Mouse (Mus musculus): Measurements from ENCODE around the gene Limd1.

Limd1 gene

DNA sequence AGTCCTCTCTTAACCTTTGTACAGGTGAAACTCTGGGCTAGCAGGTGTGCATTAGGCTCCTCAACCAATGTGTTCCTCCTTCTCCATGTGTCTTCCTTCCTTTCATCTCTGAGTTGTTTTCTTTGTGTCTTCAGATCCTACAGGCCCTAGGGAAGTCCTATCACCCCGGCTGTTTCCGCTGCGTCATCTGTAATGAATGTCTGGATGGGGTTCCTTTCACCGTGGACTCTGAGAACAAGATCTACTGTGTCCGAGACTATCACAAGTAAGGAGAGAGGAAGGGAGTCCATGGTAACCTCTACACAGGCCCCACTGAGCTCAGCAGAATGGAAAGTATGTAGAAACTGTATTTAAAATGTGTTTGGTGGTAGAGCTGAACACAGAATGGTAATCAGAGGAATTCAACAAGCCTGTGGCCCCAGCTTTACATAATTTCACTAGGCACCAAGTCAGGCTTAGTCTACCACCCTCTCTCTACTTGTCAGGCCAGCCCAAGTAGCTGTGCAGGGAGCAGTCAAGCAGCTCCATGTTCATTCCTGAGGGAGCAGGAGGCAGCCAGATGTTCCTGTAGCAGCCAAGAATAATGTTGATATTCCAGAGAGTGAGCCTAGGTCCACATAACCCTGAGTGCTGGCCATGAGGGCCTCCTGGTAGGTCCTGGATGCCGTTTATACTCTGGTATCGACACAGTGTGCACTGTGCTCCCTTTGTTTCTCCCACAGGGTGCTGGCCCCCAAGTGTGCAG lies 38.3 kb downstream of the Limd1 start:
- DNase-seq = no peak

DNA sequence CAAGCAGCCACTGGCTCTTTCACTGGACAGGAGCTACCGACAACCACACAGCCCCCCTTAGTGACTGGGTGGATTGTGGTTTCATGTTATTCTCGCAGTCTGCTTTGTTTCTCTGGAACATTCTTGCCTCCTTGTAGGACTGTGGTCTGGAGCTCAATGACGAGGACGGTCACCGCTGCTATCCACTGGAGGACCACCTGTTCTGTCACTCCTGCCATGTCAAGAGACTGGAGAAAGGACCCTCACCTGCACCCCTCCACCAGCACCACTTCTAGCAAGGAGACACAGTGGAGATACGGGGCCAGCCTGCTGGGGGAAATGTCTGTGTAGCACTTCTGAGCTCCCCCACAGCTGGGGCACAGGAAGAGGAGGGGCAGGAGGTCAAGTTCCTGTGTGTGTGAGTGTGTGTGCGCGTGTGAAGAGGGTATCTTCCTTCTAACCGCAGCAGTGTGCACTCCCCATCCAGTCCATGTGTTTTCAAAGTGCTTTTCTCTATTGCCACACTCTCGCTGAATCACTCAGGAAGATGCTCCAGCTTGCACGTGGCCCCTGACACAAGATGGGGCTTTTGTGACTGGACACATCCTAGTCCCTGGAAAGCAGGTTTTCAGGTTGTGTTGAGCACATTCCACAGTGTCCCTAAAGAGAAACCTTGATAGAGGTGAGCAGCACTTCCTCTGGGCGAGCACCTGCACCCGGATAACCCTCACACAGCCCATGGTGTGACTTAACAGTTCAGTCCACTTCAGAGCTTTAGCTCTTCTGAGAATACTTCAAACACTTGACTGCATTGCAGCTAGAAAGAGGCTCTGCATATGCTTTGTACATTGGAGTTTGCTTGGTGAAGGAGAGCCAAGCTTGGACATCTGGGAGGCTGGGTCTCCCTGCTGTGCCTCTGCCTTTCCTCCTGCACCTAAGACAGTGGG lies 40.7 kb downstream of the Limd1 start:
- DNase-seq = no peak

DNA sequence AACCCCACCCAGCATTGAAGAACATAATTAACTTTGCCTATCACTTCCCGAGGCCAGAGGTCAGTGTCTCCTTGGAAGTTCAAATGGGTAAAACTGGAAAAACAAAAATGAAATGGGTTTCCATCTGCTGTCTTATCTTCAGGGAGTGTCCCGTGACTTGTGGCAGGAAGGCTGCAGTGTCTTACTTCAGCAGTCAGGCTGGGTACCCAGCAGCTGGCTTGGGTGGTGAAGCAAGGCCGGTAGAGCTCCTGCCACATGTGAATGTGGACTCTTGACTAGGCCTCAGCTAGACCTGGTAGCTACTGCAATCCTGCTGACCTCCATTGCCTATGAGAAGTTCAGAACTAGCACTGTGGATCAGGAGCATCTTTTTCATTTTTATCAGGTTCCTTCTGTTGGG lies 42.2 kb downstream of the Limd1 start:
- no peak for DNase-seq

DNA sequence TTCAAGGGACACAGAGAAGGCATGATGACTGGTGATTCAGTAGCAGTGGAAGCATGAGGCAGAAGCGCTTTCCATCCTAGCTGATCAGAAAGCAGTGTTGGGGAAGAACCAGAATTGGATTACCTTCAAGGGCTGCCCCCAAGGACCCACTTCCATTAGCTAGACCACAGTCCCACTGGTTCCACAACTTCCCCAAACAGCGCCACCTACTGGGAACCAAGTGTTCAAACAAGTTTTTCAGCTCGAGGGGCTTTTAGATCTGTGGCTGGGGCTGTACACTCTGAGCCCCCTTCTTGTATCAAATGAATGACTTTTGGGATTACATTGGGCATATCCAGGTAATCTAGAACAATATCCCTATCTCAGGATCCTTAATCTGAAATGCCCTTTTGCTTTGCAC lies 45.2 kb downstream of the Limd1 start:
- DNase-seq = no peak

DNA sequence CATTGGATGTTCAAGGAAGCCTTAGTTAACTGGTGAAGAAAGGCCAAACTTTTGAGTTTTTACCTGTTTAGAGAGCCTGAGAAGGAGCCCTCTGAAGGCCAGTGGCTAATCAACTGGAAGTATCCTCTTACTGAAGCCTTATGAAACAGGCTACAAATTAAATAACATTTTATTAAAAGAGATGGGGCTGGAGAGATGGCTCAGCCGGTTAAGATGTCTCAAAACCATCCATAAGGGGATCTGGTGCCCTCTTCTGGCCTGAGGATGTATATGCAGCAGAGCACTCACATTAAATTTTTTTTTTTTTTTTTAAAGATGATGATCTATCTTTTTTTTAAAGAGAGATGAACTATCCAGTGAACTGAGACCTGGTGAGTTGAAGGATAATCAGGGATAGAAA lies 46.6 kb downstream of the Limd1 start:
- DNase-seq = peak; percentile 57

DNA sequence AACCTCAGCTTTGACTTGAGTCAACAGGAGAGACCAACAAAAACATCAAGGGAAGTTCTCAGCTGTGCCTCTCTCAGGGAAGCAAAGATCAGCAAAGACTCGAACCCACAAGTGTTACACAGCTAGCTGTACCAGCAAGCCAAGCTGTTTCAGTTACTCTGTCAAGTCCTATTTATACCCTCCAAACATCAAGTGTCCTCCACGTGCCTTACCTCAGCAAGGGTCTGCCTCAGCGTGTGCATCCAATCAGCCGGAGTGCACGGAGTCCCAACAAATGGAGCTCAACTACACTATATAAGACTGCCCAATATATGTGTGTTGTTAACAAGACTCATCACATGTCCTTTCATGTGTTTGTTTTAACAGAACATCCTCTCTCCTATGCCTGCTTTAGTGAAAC lies 48.0 kb downstream of the Limd1 start:
- DNase-seq = no peak

DNA sequence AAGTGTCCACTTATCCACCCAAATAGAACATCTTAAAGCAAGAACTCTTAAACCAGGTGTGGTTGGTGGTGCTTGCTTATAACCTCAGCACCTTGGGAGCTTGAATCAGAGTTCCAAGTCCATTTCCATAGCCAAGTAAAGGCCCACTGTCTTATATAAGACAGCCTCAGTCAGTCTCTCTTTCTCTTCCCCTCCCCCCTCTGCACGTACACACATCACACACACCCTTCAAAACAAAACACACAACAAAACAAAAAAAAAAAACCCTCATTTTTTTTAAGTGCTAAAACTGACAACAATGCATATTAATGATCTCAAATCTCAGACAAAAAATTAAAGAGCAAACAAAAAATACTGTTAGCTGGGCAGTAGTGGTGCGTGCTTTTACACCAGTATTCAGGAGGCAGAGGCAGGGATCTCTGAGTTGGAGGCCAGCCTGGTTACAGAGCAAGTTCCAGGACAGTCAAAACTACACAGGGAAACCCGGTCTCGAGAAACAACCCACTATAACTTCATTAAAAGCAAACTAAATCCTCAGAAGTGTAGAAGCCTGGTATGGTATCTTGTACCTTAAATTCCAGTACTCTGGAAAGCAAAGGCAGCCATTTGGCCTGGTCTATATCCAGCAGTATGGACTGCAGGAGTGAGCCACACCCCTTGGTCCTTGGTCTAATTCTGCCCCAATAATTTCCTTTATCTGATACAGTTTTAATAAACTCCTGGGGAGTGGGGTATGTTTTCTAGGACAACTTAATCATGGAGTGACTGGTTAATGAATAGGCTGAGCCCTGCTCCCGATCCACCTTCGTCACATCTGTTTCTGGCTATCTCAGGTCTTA lies 49.8 kb downstream of the Limd1 start:
- DNase-seq = no peak

DNA sequence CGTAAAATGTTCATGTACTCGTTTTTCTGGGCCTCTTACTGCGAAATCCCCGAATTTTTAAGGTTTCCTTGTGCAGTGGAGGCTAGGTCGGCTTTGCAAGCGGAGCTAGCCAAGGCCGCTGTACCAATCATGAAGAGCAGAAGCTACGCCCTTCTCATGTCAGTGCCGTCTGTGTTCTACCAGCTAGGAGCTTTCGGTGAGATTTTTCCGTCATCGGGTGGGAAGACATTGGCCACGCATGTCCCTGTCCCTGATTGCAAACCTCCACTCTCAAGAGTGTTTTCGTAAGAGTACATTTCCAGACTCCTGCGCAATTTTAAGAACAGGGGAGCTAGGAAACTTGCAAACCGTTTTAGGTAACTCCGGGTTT lies 50.4 kb downstream of the Limd1 start:
- peak; percentile 48 for DNase-seq

DNA sequence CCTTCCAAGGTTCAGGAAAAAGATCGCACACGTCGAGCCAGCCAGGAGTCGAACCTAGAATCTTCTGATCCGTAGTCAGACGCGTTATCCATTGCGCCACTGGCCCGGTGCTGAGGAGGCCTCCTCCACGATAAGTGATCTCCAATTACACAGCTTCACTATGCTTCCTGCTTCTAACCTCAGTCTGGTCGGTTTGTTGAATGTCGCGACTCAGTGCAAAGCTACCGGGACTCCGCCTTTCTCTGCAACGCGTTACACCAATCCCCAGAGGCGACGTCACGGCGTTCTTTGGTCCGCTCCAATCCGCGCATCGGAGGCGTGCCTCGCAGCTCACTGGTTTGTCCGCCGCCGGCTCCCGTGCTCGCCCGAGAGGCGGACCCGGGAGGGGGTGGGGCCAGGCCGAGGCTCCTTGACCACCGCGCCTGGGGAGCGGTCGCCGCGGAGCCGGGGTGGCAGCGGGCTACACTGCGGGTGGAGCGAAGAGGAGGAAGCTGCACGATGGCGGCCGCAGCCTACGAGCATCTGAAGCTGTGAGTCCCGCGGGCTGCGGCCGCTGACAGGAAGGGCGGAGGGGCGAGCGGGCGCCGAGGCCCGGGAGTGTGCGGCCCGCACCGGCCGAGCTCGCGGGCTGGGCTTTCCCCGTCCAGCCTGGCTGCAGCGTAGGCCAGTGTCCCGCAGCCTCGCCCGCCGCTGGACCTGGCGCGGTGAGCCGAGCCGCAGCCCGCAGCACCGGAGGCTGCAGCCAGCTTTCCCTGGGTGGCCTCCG lies 51.1 kb downstream of the Limd1 start, which contains the start of gene Sacm1l:
TSS of gene Sacm1l (plus strand) at position 368 of the 766 bp plus-strand sequence.
- DNase-seq = peak; percentile 97

DNA sequence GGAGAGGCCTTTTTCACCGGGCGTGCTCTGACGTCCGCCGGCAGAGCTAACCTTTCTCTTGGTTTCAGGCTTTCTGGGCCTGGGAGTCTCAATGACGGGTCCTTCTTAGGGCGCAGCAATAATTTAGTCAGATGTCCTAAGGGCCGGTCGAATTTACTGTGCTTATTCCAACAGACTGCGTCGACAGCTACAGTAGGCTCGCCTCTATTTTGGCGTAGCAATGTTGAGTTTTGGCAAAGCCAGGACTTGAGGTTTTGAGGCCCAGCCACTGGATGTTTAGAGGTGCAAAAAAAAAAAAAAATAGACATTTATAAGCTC lies 51.6 kb downstream of the Limd1 start:
- no peak for DNase-seq

DNA sequence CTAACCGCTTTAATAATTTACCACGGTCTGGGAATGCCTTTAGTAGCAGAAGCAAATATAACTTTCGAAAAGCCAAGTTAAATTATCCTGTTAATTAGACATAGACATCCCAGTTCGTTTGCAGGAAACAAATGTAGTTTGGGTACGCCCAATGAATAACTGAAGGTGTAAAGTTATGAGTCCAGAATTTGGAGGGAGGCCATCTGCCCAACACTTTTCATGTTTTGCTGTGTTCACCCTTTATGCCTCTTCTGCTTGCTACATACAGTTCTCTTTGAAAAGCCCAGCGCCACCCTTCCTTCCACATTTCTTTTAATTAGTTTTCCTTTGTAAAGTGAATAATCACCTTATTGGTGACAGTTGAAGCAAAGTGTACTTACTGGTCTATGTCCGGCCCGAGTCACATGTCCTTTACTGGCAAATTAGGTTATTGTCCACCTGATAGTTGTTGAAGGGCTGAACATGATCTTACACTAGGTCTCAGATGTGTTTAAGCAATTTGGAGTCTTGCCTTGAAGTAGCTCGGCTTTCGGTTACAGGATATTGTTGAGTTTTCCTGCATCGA lies 52.1 kb downstream of the Limd1 start:
- DNase-seq = no peak

DNA sequence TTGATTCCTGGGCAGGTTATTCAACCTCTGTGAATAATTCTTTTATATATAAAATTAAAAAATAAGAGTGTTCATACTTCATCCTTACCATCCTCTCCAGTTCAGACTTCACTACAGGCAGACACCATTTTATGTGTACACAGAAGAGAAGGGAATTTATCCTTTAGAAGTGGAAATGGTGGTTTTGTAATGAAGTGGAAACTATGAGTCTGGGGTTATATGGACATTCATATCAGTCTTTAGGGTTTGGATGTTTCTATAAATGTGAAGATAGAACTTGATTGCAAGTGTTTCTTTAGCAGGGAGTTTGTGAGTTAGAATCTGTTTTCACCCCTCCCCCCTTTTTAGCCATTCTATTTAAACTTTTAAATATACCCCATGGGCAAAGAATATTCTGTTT lies 52.7 kb downstream of the Limd1 start:
- no peak for DNase-seq

DNA sequence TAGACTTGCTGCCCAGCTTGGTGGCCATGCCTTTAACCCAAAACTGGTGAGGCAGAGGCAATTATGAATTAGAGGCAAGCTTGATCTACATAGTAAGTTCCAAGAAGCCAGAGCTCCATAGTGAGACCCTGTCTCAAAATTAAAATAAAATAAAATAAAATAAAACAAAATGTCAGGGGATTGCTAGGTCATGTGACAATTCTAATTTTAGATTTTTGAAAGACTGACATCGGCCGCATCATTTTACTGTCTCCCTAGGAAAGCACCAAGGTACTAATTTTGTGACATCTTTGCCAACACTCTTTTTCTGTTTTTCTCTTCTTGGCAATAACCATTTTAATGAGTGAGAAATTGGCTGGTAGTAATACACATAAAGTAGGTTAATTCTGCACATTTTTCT lies 58.1 kb downstream of the Limd1 start:
- DNase-seq = no peak

DNA sequence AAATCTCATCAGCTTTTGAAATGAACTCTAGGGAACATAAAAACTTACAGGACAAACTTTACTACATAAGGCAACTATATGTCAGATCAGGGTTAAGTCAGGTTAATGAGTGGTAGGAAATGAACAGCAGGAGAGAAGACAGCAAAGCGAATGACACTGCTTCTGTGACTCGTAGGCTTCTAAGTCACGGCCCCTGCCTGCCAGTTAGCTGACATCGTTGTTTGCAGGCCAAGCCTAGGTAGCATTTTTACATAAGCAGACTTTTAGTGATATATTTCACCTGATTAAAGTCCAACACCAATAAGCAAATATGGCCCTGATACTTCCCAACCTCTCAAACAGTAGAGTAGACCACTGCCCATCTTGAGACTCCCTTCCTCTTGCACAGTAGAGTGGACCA lies 59.7 kb downstream of the Limd1 start:
- DNase-seq = no peak

DNA sequence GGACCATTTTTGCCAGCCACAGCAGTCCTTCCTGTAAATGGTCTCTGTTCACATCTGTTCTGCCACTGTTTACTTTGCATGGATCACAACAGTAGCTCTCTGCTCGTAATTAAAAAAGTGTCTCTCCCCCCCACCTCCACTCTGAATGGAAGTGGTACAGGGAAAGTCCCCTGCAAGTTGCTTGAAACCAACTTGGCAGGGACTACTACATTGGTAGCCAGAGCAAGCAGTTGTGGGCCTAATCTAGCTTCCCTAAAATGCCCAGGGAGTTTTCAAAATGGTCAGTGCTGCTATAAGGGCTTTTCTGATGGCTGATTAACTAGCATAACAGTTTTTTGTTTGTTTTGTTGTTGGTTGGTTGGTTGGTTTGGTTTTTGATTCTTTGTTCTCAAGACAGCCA lies 60.6 kb downstream of the Limd1 start:
- no peak for DNase-seq

DNA sequence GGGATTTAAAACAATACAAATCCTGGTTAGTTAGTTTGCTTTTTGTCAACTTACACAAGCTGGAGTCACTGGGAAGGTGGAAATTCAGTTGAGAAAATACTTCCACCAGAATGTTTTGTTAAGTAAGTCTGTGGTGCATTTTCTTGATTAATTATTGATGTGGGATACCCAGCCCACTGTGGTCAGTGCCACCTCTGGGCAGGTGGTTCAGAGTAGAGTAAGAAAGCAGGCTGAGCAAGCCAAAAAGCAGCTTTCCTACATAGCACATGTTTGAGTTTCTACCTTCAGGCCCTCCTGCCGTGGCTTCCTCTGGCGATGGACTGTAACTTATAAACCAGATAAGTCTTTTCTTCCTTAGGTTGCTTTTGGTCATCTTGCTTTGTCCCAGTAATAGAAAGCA lies 61.3 kb downstream of the Limd1 start:
- no peak for DNase-seq

DNA sequence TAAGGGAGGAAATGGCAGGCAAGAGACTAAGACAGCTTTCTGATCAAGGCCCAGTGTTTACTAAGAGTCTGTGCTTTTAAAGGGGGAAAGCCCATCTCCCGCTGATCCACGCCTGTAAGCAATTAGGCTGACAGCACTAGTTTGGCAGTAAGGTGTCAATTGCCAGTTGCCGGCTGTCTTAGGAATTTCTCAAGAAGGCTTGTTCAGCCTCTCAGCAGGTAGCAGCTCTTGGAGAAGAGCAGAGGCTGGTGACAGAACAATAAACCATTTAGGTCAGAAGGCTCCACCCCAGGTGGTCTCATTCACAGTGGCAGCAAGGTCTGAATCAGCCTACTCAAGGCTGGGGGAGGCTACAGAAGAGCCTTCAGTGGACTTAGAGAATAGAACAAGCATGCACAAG lies 76.1 kb downstream of the Limd1 start:
- no peak for DNase-seq
